In the genomic region with DNA sequence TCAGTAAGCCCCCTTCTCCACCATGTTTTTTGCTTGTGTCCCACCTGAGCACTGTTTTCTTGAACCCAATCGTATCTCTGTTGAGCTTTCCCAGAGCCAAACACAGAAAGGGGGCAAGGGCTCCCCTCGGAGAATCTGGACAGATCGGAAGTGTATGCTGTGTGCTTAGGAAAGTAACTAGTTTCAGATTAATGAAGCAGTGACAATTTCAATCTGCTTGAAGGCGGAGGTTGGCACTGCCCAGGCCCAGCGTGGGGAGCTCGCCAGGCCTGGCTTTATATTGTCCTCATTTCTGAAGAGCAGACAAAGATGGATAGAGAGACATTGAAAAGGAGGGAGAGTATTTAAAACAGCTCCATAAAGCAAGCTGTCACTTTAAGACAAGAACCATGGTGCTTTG, we compare ENCODE assay signal across 24 mouse cellular contexts. TPM values are rescaled to one million over a fixed set of nuclear protein-coding genes. Genes with fewer than 3 reads are reported as not detected.
A peak's percentile ranks its signal among the peaks of the same experiment; 100 is the strongest.
DNase-seq lines count a peak whose midpoint lies in the region; ATAC-seq lines count a peak whose summit lies in the region.
"Had no signal": no experiment of that assay in that cellular context is flagged by ENCODE, and none has a peak within 500 bp of the region (broad histone marks: within the 10 kb centered on the region; RNA-seq: fewer than 3 reads in every experiment).

No protein-coding gene starts in this region.

- H3K9ac ChIP-seq in forebrain, embryonic 11.5 days (ENCODE audit: low read length), result no peak overlapping the region
- no peak overlapping the region for H3K9ac ChIP-seq in midbrain, embryonic 11.5 days (ENCODE audit: low read length)
- H3K9ac ChIP-seq in midbrain, embryonic 15.5 days, result no peak overlapping the region
- no peak overlapping the region for H3K9ac ChIP-seq in forebrain, embryonic 16.5 days (replicated peaks; ENCODE audit: low read depth, low read length)
- H3K9ac ChIP-seq in kidney, embryonic 14.5 days (ENCODE audit: low read depth, low read length), result no peak overlapping the region
- H3K9ac ChIP-seq: embryonic facial prominence, embryonic 13.5 days; heart, embryonic 15.5 days; kidney, embryonic 15.5 days had no signal

- H3K4me2 ChIP-seq in forebrain, embryonic 11.5 days (ENCODE audit: low read depth, low read length, severe bottlenecking), result no peak overlapping the region
- no peak overlapping the region for H3K4me2 ChIP-seq in midbrain, embryonic 11.5 days
- no peak overlapping the region for H3K4me2 ChIP-seq in midbrain, embryonic 15.5 days
- peak overlapping the region; percentile 31 for H3K4me2 ChIP-seq in forebrain, embryonic 16.5 days (ENCODE audit: low read length)
- no peak overlapping the region for H3K4me2 ChIP-seq in kidney, embryonic 14.5 days (replicated peaks; ENCODE audit: low read depth, low read length)
- H3K4me2 ChIP-seq: embryonic facial prominence, embryonic 13.5 days; heart, embryonic 15.5 days; kidney, embryonic 15.5 days had no signal

- H3K4me1 ChIP-seq in forebrain, embryonic 10.5 days, result peaks cover 70% of the 10 kb centered on the region
- H3K4me1 ChIP-seq in forebrain, embryonic 11.5 days (replicated peaks; ENCODE audit: control insufficient read depth, insufficient read depth, low read length), result peaks cover 26% of the 10 kb centered on the region
- peaks cover 14% of the 10 kb centered on the region for H3K4me1 ChIP-seq in midbrain, embryonic 11.5 days (ENCODE audit: control insufficient read depth, insufficient read depth, low read length)
- peaks cover 18% of the 10 kb centered on the region for H3K4me1 ChIP-seq in midbrain, embryonic 15.5 days
- H3K4me1 ChIP-seq in forebrain, embryonic 16.5 days (replicated peaks; ENCODE audit: control insufficient read depth, insufficient read depth, low read length), result peaks cover 29% of the 10 kb centered on the region
- 0 out of 2 replicates have a peak, but pooled peaks cover 2% of the 10 kb centered on the region for H3K4me1 ChIP-seq in kidney, embryonic 14.5 days (ENCODE audit: control insufficient read depth, insufficient read depth, low read length)

- intact Hi-C loops in left cerebral cortex, postnatal 10 days (cut with DNase I), result loop anchor here (5.0 kb wide), 1 partner anchor 70 kb away; a partner anchor contains a TSS

- peaks cover 100% of the 10 kb centered on the region for H3K27me3 ChIP-seq in forebrain, embryonic 10.5 days (ENCODE audit: poor library complexity, severe bottlenecking)
- peaks cover 90% of the 10 kb centered on the region for H3K27me3 ChIP-seq in forebrain, embryonic 11.5 days (ENCODE audit: control insufficient read depth, insufficient read depth, low read length)
- peaks cover 97% of the 10 kb centered on the region for H3K27me3 ChIP-seq in midbrain, embryonic 11.5 days (ENCODE audit: control insufficient read depth, insufficient read depth, low read length)
- peaks cover 93% of the 10 kb centered on the region for H3K27me3 ChIP-seq in midbrain, embryonic 15.5 days (replicated peaks)
- H3K27me3 ChIP-seq in forebrain, embryonic 16.5 days (replicated peaks; ENCODE audit: control insufficient read depth, insufficient read depth, low read length), result peaks cover 65% of the 10 kb centered on the region
- H3K27me3 ChIP-seq in kidney, embryonic 14.5 days (ENCODE audit: control insufficient read depth, insufficient read depth, low read length), result peaks cover 98% of the 10 kb centered on the region

- H3K9me3 ChIP-seq in forebrain, embryonic 10.5 days, result no peaks in the 10 kb centered on the region
- no peaks in the 10 kb centered on the region for H3K9me3 ChIP-seq in forebrain, embryonic 11.5 days (ENCODE audit: control insufficient read depth, low read length)
- no peaks in the 10 kb centered on the region for H3K9me3 ChIP-seq in midbrain, embryonic 11.5 days (ENCODE audit: control insufficient read depth, low read length)
- H3K9me3 ChIP-seq in midbrain, embryonic 15.5 days, result no peaks in the 10 kb centered on the region
- no peaks in the 10 kb centered on the region for H3K9me3 ChIP-seq in forebrain, embryonic 16.5 days (ENCODE audit: control insufficient read depth, low read length)
- H3K9me3 ChIP-seq in kidney, embryonic 14.5 days (ENCODE audit: control insufficient read depth, low read length), result no peaks in the 10 kb centered on the region
- H3K9me3 ChIP-seq: embryonic facial prominence, embryonic 13.5 days; G1E; heart, embryonic 15.5 days; kidney, embryonic 15.5 days had no signal

- H3K36me3 ChIP-seq in forebrain, embryonic 10.5 days (replicated peaks), result no peaks in the 10 kb centered on the region
- H3K36me3 ChIP-seq in forebrain, embryonic 11.5 days (ENCODE audit: control insufficient read depth, insufficient read depth, low read length), result no peaks in the 10 kb centered on the region
- no peaks in the 10 kb centered on the region for H3K36me3 ChIP-seq in midbrain, embryonic 11.5 days (ENCODE audit: control insufficient read depth, insufficient read depth, low read length)
- no peaks in the 10 kb centered on the region for H3K36me3 ChIP-seq in midbrain, embryonic 15.5 days (replicated peaks)
- H3K36me3 ChIP-seq in forebrain, embryonic 16.5 days (ENCODE audit: control insufficient read depth, insufficient read depth), result no peaks in the 10 kb centered on the region
- no peaks in the 10 kb centered on the region for H3K36me3 ChIP-seq in kidney, embryonic 14.5 days (ENCODE audit: control insufficient read depth, insufficient read depth, low read length)
- H3K36me3 ChIP-seq: embryonic facial prominence, embryonic 13.5 days; G1E; heart, embryonic 15.5 days; kidney, embryonic 15.5 days had no signal

- H3K4me3 ChIP-seq in forebrain, embryonic 10.5 days, result peak overlapping the region; percentile 36; the same call in 1 of the 2 replicates
- H3K4me3 ChIP-seq in forebrain, embryonic 11.5 days (ENCODE audit: low read depth, low read length), result no peak overlapping the region
- H3K4me3 ChIP-seq in midbrain, embryonic 11.5 days (ENCODE audit: low read depth, low read length), result no peak overlapping the region
- H3K4me3 ChIP-seq in midbrain, embryonic 15.5 days, result no peak overlapping the region
- no peak overlapping the region for H3K4me3 ChIP-seq in forebrain, embryonic 16.5 days (replicated peaks; ENCODE audit: low read length)
- H3K4me3 ChIP-seq in kidney, embryonic 14.5 days (ENCODE audit: low read length), result no peak overlapping the region
- H3K4me3 ChIP-seq: heart, embryonic 15.5 days; kidney, embryonic 15.5 days had no signal

- ATAC-seq in forebrain, embryonic 11.5 days (replicated peaks; ENCODE audit: low FRiP score), result no peak
- no peak for ATAC-seq in midbrain, embryonic 11.5 days (ENCODE audit: low FRiP score)
- no peak for ATAC-seq in midbrain, embryonic 15.5 days (replicated peaks)
- peak; percentile 29 for ATAC-seq in forebrain, embryonic 16.5 days
- no peak for ATAC-seq in kidney, embryonic 14.5 days (ENCODE audit: low FRiP score, low TSS enrichment)
- ATAC-seq: activated CD4-positive, CD25-positive, alpha-beta regulatory T cell, adult 4 months; intestine, embryonic 16.5 days; lung, postnatal 0 days had no signal

- H3K27ac ChIP-seq in forebrain, embryonic 10.5 days, result no peak overlapping the region
- H3K27ac ChIP-seq in forebrain, embryonic 11.5 days (ENCODE audit: low read depth, low read length), result no peak overlapping the region
- H3K27ac ChIP-seq in midbrain, embryonic 11.5 days (ENCODE audit: low read depth, low read length), result no peak overlapping the region
- no peak overlapping the region for H3K27ac ChIP-seq in midbrain, embryonic 15.5 days
- H3K27ac ChIP-seq in forebrain, embryonic 16.5 days (ENCODE audit: low read length), result no peak overlapping the region
- no peak overlapping the region for H3K27ac ChIP-seq in kidney, embryonic 14.5 days (ENCODE audit: low read depth, low read length)
- H3K27ac ChIP-seq: embryonic facial prominence, embryonic 13.5 days; heart, embryonic 15.5 days; kidney, embryonic 15.5 days had no signal

- DNase-seq in forebrain, embryonic 10.5 days (ENCODE audit: extremely low spot score, low spot score), result no peak
- DNase-seq in forebrain, embryonic 11.5 days (ENCODE audit: low spot score), result no peak
- peak; percentile 88 for DNase-seq in midbrain, embryonic 11.5 days (ENCODE audit: low spot score, missing footprints)
- no peak for DNase-seq in left cerebral cortex, postnatal 10 days (ENCODE audit: extremely low spot score in 1 of 2, low spot score in 2 of 2)
- DNase-seq: adrenal gland, postnatal 36 days; cerebellum, adult 18-20 months; gastrocnemius, postnatal 25 days; heart, postnatal 4 days; liver; midbrain, embryonic 14.5 days; thymus, postnatal 25 days had no signal

- WGBS in forebrain, embryonic 10.5 days, result 3% methylated on average over 6 of the region's 6 CpGs
- WGBS in forebrain, embryonic 11.5 days, result 4% methylated on average over 6 of the region's 6 CpGs
- WGBS in midbrain, embryonic 11.5 days, result under 1% methylated on average over 6 of the region's 6 CpGs
- WGBS in midbrain, embryonic 15.5 days, result 6% methylated on average over 6 of the region's 6 CpGs
- WGBS in forebrain, embryonic 16.5 days, result 4% methylated on average over 6 of the region's 6 CpGs
- WGBS in kidney, embryonic 14.5 days, result 2% methylated on average over 6 of the region's 6 CpGs

RNA-seq across cellular contexts. Expression of a gene that starts 7.0 kb away (rescaled TPM):
- polyA plus RNA-seq in forebrain, embryonic 10.5 days (2016; fragmentation: Nextera tagmentation; extraction: Ambion mirVana), result 8.8 and 10.5 TPM in 2 replicates
- 20.1 and 23.1 TPM in 2 replicates for polyA plus RNA-seq in forebrain, embryonic 11.5 days (2014; fragmentation: Nextera tagmentation; extraction: Ambion mirVana)
- 1.1 and 1.8 TPM in 2 replicates for polyA plus RNA-seq in midbrain, embryonic 11.5 days (2014; fragmentation: Nextera tagmentation; extraction: Ambion mirVana)
- 0.32 and 0.54 TPM in 2 replicates for polyA plus RNA-seq in midbrain, embryonic 15.5 days (2015; fragmentation: Nextera tagmentation; extraction: Ambion mirVana)
- 3.3 and 6.0 TPM in 2 replicates for polyA plus RNA-seq in forebrain, embryonic 16.5 days (2015; fragmentation: Nextera tagmentation; extraction: Ambion mirVana)
- under 1 TPM; 0.19 to 0.34 TPM for total RNA-seq in left cerebral cortex, postnatal 10 days (2021)
- not detected in 2 replicates for polyA plus RNA-seq in kidney, embryonic 14.5 days (2014; fragmentation: Nextera tagmentation; extraction: Ambion mirVana)
- total RNA-seq: adrenal gland, postnatal 36 days; G1E; gastrocnemius, postnatal 25 days; heart, adult 8-10 months; heart, postnatal 4 days had no signal
- polyA plus RNA-seq: activated CD4-positive, CD25-positive, alpha-beta regulatory T cell, adult 4 months; embryonic facial prominence, embryonic 13.5 days; G1E; heart, embryonic 15.5 days; intestine, embryonic 16.5 days; kidney, embryonic 15.5 days; liver, embryonic 16.5 days; lung, postnatal 0 days; midbrain, embryonic 14.5 days; small intestine, adult 2 months had no signal

RNA-seq across cellular contexts. Expression of a gene that starts 37.9 kb away (rescaled TPM):
- 34.4 and 37.8 TPM in 2 replicates for polyA plus RNA-seq in forebrain, embryonic 10.5 days (2016; fragmentation: Nextera tagmentation; extraction: Ambion mirVana)
- polyA plus RNA-seq in forebrain, embryonic 11.5 days (2014; fragmentation: Nextera tagmentation; extraction: Ambion mirVana), result 42.3 and 53.9 TPM in 2 replicates
- polyA plus RNA-seq in midbrain, embryonic 11.5 days (2014; fragmentation: Nextera tagmentation; extraction: Ambion mirVana), result 36.3 and 37.2 TPM in 2 replicates
- polyA plus RNA-seq in midbrain, embryonic 15.5 days (2015; fragmentation: Nextera tagmentation; extraction: Ambion mirVana), result 27.5 and 30.3 TPM in 2 replicates
- 26.9 and 31.6 TPM in 2 replicates for polyA plus RNA-seq in forebrain, embryonic 16.5 days (2015; fragmentation: Nextera tagmentation; extraction: Ambion mirVana)
- total RNA-seq in left cerebral cortex, postnatal 10 days (2021), result 10 to 100 TPM; 21.6 to 22.5 TPM
- polyA plus RNA-seq in kidney, embryonic 14.5 days (2014; fragmentation: Nextera tagmentation; extraction: Ambion mirVana), result 40.4 and 51.8 TPM in 2 replicates
